Mouse (Mus musculus): Measurements from ENCODE around the gene Dnm3.

The Dnm3 gene

GRCm38 (mm10) chr1:161990684-161991578 lies 486.9 kb downstream of the Dnm3 start:
- DNase-seq (ENCODE audit: low spot score), result no peak

GRCm38 (mm10) chr1:161983979-161984566 lies 493.8 kb downstream of the Dnm3 start:
- no peak for DNase-seq (ENCODE audit: low spot score)

GRCm38 (mm10) chr1:161983451-161983850 lies 494.4 kb downstream of the Dnm3 start:
- no peak for DNase-seq (ENCODE audit: low spot score)

GRCm38 (mm10) chr1:161980626-161981298 lies 497.1 kb downstream of the Dnm3 start:
- DNase-seq (ENCODE audit: low spot score), result no peak

- no peak for DNase-seq (ENCODE audit: low spot score)
Measured at GRCm38 (mm10) chr1:161980046-161980445, 497.8 kb downstream of the Dnm3 start.

GRCm38 (mm10) chr1:161979536-161979935 lies 498.3 kb downstream of the Dnm3 start, which contains the start of gene 4930558K02Rik:
4930558K02Rik (minus strand) TSS chr1:161979636.
- DNase-seq (ENCODE audit: low spot score), result no peak

GRCm38 (mm10) chr1:161978173-161978700 lies 499.6 kb downstream of the Dnm3 start:
- DNase-seq (ENCODE audit: low spot score), result no peak

- no peak for DNase-seq (ENCODE audit: low spot score)
Measured at GRCm38 (mm10) chr1:161977331-161977730, 500.5 kb downstream of the Dnm3 start.

GRCm38 (mm10) chr1:161976255-161977182 lies 501.3 kb downstream of the Dnm3 start:
- DNase-seq (ENCODE audit: low spot score), result peak; percentile 94

GRCm38 (mm10) chr1:161972233-161972632 lies 505.6 kb downstream of the Dnm3 start:
- no peak for DNase-seq (ENCODE audit: low spot score)

- DNase-seq (ENCODE audit: low spot score), result no peak
Measured at GRCm38 (mm10) chr1:161970874-161971273, 507.0 kb downstream of the Dnm3 start.

- peak; percentile 98 for DNase-seq (ENCODE audit: low spot score)
Measured at GRCm38 (mm10) chr1:161968589-161969407, 509.0 kb downstream of the Dnm3 start, which contains the start of gene Pigc. Pigc (plus strand) TSS chr1:161969186.

- DNase-seq (ENCODE audit: low spot score), result peak; percentile 14
Measured at GRCm38 (mm10) chr1:161967936-161968335, 509.9 kb downstream of the Dnm3 start.

GRCm38 (mm10) chr1:161962465-161963377 lies 515.1 kb downstream of the Dnm3 start:
- DNase-seq (ENCODE audit: low spot score), result peak; percentile 55

GRCm38 (mm10) chr1:161957964-161958950 lies 519.6 kb downstream of the Dnm3 start:
- DNase-seq (ENCODE audit: low spot score), result no peak

- DNase-seq (ENCODE audit: low spot score), result no peak
Measured at GRCm38 (mm10) chr1:161955846-161956245, 522.0 kb downstream of the Dnm3 start.

GRCm38 (mm10) chr1:161952599-161952998 lies 525.2 kb downstream of the Dnm3 start:
- DNase-seq (ENCODE audit: low spot score), result no peak

Data from MN1 (cell line).